Mouse (Mus musculus) MN1 (cell line): ENCODE results near the gene Gabra5.

Source experiments
- DNase-seq: peaks from one replicate; pipeline ENCODE4 v3.0.0-alpha.2; 2016; ENCODE audit warnings: low spot score

Gabra5 gene

DNA sequence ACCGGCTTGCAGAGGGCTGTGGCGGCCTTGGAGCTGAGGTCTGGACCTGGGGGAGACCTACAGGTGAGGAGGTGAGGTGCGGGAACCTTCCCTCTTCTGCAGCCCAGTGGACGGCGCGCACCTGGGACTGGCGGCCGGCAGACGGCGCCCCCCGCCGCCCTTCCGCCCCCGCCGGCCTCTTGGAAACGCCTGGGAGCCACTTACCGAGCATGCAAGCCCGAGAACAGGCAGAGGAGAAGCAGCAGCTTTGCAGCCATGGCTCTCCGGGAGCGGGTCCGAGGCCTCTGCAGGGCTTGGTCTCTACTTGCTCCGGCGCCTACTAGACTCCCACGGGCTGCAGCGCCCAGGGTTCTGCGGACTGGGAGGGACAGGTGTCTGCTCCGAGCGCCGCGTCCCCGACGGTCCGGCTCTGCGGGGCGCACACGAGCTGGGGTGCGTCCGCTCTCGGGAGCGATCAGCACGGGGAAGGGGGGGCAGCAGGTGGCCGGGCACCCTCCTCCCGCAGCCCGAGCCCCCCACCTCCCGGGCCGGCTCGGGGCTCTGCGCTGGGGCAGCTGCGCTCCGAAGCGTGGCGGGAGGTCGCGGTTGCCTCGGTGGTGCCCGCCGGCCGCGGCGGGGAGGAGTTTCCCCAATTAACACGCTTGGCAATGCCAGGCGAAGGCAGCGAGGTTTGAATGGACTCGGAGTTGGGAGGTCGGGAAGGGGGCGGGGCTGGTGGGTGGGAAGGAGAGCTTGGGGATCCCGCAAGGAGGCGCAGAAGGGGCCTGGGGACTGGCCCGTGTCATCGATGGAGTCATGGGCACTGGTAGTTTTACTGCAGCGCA, 123.1 kb downstream of the Gabra5 start, which contains the start of gene Gabrg3:
Gabrg3 (minus strand) TSS at position 672 of the 824 bp plus-strand sequence.
- no peak for DNase-seq

DNA sequence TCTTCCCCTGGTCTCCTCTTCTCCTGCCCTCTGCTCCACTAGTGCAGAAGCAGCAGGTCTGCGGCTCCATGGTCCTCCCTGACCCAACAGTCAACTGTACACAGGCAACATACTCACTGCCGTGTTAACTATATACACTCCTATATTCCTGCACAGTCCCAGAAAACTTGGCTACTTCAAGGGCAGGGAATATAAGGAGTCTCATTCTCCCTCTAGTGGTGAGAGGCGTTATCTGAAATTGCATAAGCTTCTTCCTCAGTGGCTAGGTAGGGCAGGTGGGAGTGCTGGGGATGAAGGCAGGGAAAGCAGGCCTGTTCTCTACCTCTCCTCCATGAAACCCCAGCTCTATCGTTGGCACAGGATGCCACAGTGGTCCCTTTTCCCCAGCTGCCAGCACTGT, 125.7 kb downstream of the Gabra5 start:
- no peak for DNase-seq

DNA sequence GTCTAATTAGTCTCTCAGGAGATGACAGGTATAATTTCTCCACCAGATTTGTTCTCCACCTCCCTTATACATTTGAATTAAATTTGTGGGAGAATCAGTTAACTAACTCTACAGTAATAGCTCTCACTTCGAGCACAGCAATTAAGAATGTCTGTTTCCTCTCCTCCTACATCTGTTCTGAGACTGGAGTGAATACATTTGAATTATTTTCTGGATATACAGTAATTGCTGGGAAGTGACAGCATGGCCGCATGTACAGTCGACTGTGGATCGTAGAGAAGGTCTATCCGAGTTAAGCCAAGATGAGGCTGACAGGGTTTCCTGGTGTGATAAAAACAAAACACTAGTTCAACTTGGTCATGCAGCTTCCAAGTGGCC, 143.9 kb downstream of the Gabra5 start:
- DNase-seq, result no peak

DNA sequence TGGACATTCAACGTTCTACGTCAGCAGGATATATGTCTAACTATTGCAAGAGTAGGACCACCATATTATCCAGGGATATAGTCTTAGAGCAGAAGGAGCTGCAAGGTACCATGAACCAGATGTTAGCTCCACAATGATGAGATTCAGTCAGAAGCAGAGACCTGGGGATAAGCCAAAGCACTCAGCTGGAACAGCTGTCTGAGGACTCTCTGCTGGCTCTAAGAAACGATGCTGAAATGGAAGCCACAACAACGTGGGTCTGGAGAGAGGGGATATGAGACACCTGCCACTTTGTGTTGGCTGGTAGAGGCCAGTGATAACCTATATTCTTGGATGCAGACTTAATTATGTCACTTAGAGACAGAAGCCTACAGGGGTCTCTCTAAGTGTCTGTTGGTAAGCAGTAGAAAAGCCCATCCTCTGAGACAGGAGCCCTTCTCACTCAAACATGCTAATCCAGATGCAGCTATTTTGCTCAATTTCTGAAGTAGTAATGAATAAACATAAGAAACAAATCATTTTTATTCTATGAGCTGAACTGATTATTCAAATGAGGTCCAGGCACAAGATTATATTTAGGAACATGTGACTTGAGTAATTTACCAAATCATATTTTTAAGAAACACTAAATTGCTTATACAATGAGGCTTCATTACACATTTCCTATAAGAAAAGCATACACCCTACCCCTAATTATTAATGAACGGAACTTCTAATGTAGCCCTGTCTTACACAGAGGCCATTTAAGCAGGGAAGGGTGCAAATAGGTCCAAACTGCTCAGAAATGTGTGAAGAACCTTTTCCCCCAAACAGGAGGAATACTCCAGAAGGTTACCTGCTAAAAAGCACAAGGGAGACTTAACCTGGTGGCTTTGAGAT, 144.5 kb downstream of the Gabra5 start:
- DNase-seq, result no peak

DNA sequence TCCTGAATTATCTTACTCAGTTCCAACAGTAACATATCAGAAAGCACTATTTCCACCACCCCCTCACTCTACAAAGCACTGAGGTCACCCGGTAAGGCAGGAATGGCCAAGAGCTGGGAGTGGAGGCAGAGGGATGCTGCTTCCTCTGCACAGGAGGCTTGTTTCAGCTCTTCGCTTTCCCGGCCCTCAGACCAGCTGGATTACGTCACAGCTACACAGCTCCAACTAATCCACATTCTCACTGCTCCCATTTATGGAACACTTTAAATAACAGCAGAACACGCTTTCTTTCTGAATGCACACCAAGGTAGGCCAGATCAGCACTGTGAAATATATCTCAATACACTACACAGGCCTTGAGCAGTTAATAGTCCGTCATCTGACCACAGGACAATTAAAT, 146.0 kb downstream of the Gabra5 start:
- DNase-seq, result no peak

DNA sequence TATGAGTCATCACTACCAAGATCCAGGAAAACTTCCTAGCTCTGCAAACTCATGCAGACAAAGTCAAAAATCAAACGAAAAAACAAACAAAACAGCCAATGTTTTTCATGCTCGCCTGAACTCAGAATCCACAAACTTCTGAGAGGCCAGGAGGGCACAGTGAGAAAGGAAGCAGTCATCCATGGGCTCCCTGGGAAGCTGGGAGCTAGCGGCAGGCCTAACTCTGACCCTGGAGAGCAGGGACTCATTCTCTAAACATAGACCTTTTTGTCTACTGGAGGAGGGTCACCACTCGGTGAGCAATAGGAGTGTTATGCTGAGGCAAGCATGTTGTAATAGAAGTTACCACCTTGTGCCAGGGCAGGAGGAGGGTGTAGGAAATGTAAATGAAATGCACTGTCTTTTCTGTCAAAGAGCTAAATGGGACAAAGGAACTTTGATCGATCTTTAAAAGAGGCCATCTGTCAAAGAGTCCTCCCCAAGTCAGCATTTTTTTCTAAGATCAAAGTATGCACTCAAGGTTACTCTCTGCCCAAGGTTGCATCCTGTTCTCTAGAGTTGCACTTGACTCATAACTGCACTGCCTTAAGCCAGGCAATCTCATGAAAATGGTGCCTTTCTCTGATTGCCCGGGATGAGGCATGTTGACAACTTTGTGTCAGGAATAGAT, 151.9 kb downstream of the Gabra5 start:
- no peak for DNase-seq
